Mouse (Mus musculus) adipocyte (in vitro differentiated cells): ENCODE measurements around the gene Rnf135.
"Not testable (repeated sequence)": the region's sequence is repeated elsewhere in the genome, so short reads cannot be mapped to it uniquely, and the experiment has no call there.

Experiments
- DNase-seq: peaks from one replicate; pipeline ENCODE4 v3.0.0-alpha.2; 2016; ENCODE audit warnings: low spot score

The Rnf135 gene

GRCm38 (mm10) chr11:80202296-80202695 lies 18.6 kb downstream of the Rnf135 start:
- DNase-seq: no peak

- DNase-seq: no peak
Observed at GRCm38 (mm10) chr11:80204037-80204436, 20.4 kb downstream of the Rnf135 start.

GRCm38 (mm10) chr11:80204941-80205340 lies 21.3 kb downstream of the Rnf135 start:
- DNase-seq: no peak

- no peak for DNase-seq
Observed at GRCm38 (mm10) chr11:80208465-80208859, 24.8 kb downstream of the Rnf135 start.

- DNase-seq: peak; percentile 93
Observed at GRCm38 (mm10) chr11:80208860-80209800, 25.5 kb downstream of the Rnf135 start, which contains the start of gene Rhot1. TSS of gene Rhot1 (plus strand) at chr11:80209019.

GRCm38 (mm10) chr11:80210321-80210720 lies 26.7 kb downstream of the Rnf135 start:
- DNase-seq: no peak

- no peak for DNase-seq
Observed at GRCm38 (mm10) chr11:80212282-80212681, 28.6 kb downstream of the Rnf135 start.

GRCm38 (mm10) chr11:80215291-80215690 lies 31.6 kb downstream of the Rnf135 start:
- DNase-seq: no peak

GRCm38 (mm10) chr11:80218657-80219293 lies 35.1 kb downstream of the Rnf135 start:
- peak; percentile 47 for DNase-seq

GRCm38 (mm10) chr11:80230066-80230465 lies 46.4 kb downstream of the Rnf135 start:
- DNase-seq: not testable (repeated sequence)

GRCm38 (mm10) chr11:80237278-80237677 lies 53.6 kb downstream of the Rnf135 start:
- DNase-seq: no peak

- no peak for DNase-seq
Observed at GRCm38 (mm10) chr11:80238306-80238705, 54.7 kb downstream of the Rnf135 start.

- DNase-seq: peak; percentile 39
Observed at GRCm38 (mm10) chr11:80247026-80247425, 63.4 kb downstream of the Rnf135 start.

GRCm38 (mm10) chr11:80248531-80248930 lies 64.9 kb downstream of the Rnf135 start:
- DNase-seq: no peak
